Mouse (Mus musculus) embryonic facial prominence, embryonic 14.5 days (tissue): ENCODE data around the gene Bcl2l1. TPM values are rescaled to one million over a fixed set of nuclear protein-coding genes. Genes with fewer than 3 reads are reported as not detected.
A peak's percentile ranks its signal among the peaks of the same experiment; 100 is the strongest.

ENCODE experiments used
- ATAC-seq: fragments of 200-750 bp; cut with Nextera tagmentation; 2 replicates; pipeline ENCODE4 v1.8.0; 2017; ENCODE audit warnings: low read depth, moderate number of reproducible peaks, moderate TSS enrichment
- DNase-seq: peaks from one replicate; pipeline ENCODE4 v3.0.0-alpha.2; 2015; ENCODE audit warnings: low spot score
- H3K27ac ChIP-seq: fragments of 300-500 bp; sonication (generic); replicated peaks from 2 replicates; pipeline ENCODE4 v1.5.1; 2014; ENCODE audit warnings: low read depth, mild to moderate bottlenecking, low read length, moderate library complexity
- H3K27me3 ChIP-seq: fragments of 300-500 bp; sonication (generic); replicated peaks from 2 replicates; pipeline ENCODE4 v1.6.1; 2014; ENCODE audit warnings: low read length; ENCODE audit not compliant: control insufficient read depth, insufficient read depth
- H3K36me3 ChIP-seq: fragments of 300-500 bp; sonication (generic); 2 replicates; pipeline ENCODE4 v1.6.1; 2014; ENCODE audit warnings: low read length, mixed read lengths; ENCODE audit not compliant: control insufficient read depth, insufficient read depth
- H3K4me1 ChIP-seq: fragments of 300-500 bp; sonication (generic); 2 replicates; pipeline ENCODE4 v1.6.1; 2014; ENCODE audit warnings: antibody characterized with exemption, low read length; ENCODE audit not compliant: control insufficient read depth, insufficient read depth
- H3K4me2 ChIP-seq: fragments of 300-500 bp; sonication (generic); 2 replicates; pipeline ENCODE4 v1.6.1; 2014; ENCODE audit warnings: low read depth, mild to moderate bottlenecking, low read length, moderate library complexity, mixed read lengths
- H3K4me3 ChIP-seq: fragments of 300-500 bp; sonication (generic); 2 replicates; pipeline ENCODE4 v1.5.1; 2014; ENCODE audit warnings: low read depth, mild to moderate bottlenecking, low read length
- H3K9ac ChIP-seq: fragments of 300-500 bp; sonication (generic); 2 replicates; pipeline ENCODE4 v1.6.1; 2014; ENCODE audit warnings: low read depth, mild to moderate bottlenecking, low read length, moderate library complexity, mixed read lengths
- H3K9me3 ChIP-seq: fragments of 300-500 bp; sonication (generic); 2 replicates; pipeline ENCODE4 v1.6.1; 2016; ENCODE audit warnings: low read length; ENCODE audit not compliant: control insufficient read depth
- WGBS: fragments of 180-500 bp; shearing (Covaris S2); extraction: QIAGEN DNeasy Blood & Tissue Kit; methylation state at CpG from one replicate; pipeline ENCODE4 v1.1.7; 2014; 5-methylcytosine and 5-hydroxymethylcytosine counted together
- polyA plus RNA-seq: library from polyadenylated mRNA; unstranded; fragments of >200 nt; fragmentation: Nextera tagmentation; extraction: Ambion mirVana; gene quantifications from 2 replicates; pipeline ENCODE4 v1.2.1, GENCODE M21; 2014

Gene Bcl2l1
- polyA plus RNA-seq, 1 experiment from 2014 or later, result 77.3 TPM

DNA sequence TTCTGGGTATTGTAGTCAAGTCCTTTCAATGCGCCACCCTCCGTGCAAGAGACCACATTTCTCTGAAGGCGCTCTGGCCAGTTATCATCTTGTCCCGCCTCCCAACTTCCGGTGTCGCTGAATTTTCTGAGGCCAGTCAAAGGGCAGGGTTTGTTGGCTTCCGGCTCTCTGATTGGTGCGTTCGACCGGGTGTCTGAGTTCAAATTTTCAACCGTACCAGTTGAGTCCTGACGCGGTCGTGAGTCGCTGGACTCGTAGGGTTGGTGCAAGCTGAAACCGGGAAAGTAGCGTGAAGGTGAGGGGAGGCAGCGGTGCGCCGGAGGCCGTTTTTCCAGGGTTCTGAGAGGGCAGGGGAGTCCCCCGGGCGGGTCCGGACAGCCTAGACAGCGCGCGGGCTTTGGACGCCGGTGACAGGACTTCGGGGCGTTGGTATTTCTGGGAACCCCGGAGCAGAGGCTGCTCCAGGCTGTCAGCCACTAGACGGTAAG, 16.3 kb upstream of the Bcl2l1 start, which contains the start of gene Tpx2:
TSS of gene Tpx2 (plus strand) at position 150 of the 488 bp plus-strand sequence.
- H3K4me1 ChIP-seq, result peaks cover 14% of the 10 kb centered on the region
- under 1% methylated on average over 34 of the region's 34 CpGs for WGBS
- H3K27ac ChIP-seq, result peak within 1 kb of the TSS; percentile 50; the same call in 1 of the 2 replicates
- peaks cover 10% of the 10 kb centered on the region for H3K36me3 ChIP-seq
- DNase-seq (peak; percentile 99), ATAC-seq (peak; percentile 99)
- peak within 1 kb of the TSS; percentile 61 for H3K9ac ChIP-seq
- no peaks in the 10 kb centered on the region for H3K27me3 ChIP-seq
- peak within 1 kb of the TSS; percentile 70 for H3K4me2 ChIP-seq
- H3K4me3 ChIP-seq, result peak within 1 kb of the TSS; percentile 54
- no peaks in the 10 kb centered on the region for H3K9me3 ChIP-seq

DNA sequence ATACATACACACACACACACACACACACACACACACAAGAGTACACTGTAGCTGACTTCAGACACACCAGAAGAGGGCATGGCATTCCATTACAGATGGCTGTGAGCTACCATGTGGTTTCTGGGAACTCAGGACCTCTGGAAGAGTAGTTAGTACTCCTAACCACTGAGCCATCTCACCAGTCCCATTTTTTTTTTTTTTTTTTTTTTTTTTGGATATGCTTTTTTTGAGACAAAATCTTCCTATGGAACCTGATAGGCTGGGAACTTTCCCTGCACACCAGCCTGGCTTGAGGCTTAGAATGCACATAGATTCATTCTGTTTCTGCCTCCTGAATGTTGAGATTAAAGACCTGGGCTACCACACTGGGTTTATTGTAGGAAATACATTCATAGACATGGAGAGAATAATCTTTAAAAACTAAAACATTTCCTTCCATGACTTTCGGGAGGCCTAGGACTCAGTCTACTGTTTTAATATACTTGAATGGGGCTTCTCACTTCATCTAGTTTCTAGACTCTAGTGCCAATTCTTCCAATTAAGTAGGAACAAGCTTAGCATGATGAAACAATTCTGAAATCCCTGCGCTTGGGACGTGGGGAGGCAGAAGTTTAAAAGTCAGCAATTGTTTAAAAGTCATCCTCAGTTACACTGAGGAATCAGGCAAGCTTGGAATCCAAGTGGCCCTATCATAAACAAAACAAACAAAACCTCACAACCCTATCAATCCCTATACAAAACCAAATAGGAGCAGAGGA, 15.7 kb upstream of the Bcl2l1 start:
- Histone ChIP-seq H3K4me2 (peak overlapping the region; percentile 50), H3K36me3 (peaks cover 4% of the 10 kb centered on the region; the same call in 1 of the 2 replicates), H3K27me3 (no peaks in the 10 kb centered on the region), H3K4me1 (peaks cover 14% of the 10 kb centered on the region), H3K27ac (no peak overlapping the region), H3K9me3 (no peaks in the 10 kb centered on the region), H3K9ac (no peak overlapping the region), H3K4me3 (peak overlapping the region; percentile 26)
- WGBS, result 18% methylated on average over 3 of the region's 3 CpGs
- no peak for DNase-seq
- no peak for ATAC-seq

DNA sequence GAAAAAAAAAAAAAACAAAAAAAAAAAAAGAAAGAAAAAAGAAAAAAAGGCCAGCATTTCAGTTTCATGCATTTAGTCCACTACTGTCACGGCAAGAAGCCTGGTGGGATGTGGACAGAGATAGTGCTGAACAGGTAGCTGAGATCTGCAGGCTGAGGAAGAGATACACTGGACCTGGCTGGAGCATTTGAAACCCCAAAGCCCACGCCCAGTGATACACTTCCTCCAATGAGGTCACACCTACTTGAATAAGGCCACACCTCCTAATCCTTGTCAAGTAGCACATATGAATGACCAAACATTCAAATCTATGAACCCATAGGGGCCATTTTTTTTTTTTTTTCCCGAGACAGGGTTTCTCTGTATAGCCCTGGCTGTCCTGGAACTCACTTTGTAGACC, 11.2 kb upstream of the Bcl2l1 start:
- WGBS, result 68% methylated on average over 3 of the region's 3 CpGs
- H3K9me3 ChIP-seq, result no peaks in the 10 kb centered on the region
- no peak for ATAC-seq
- DNase-seq, result no peak
- no peaks in the 10 kb centered on the region for H3K36me3 ChIP-seq
- H3K9ac ChIP-seq, result no peak overlapping the region
- H3K4me3 ChIP-seq, result no peak overlapping the region
- no peaks in the 10 kb centered on the region for H3K4me1 ChIP-seq
- no peaks in the 10 kb centered on the region for H3K27me3 ChIP-seq
- H3K27ac ChIP-seq, result no peak overlapping the region
- no peak overlapping the region for H3K4me2 ChIP-seq

DNA sequence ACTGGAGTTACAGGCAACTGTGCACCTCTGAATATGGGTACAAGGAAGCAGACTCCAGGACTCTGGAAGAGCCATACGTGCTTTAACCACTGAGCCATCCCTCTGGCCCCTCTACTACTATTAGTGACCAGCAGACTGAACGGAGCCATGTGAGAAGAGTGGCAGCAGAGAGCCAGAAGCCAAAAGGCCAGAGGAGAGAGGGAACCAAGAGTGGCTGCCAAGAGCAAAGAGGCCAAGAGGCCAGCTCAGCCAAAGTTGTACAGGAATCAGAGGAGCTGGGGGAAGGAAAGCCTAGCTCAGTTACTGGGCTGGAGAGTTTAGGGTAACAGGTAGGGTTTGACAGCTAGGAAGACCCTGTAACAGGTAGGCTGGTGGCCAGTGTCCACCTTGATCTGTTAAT, 7.7 kb upstream of the Bcl2l1 start:
- ATAC-seq (no peak), DNase-seq (no peak)
- no peaks in the 10 kb centered on the region for H3K36me3 ChIP-seq
- 63% methylated on average over 2 of the region's 2 CpGs for WGBS
- H3K4me3 ChIP-seq, result no peak overlapping the region
- no peaks in the 10 kb centered on the region for H3K27me3 ChIP-seq
- no peak overlapping the region for H3K9ac ChIP-seq
- no peak overlapping the region for H3K27ac ChIP-seq
- H3K9me3 ChIP-seq, result no peaks in the 10 kb centered on the region
- H3K4me2 ChIP-seq, result no peak overlapping the region
- H3K4me1 ChIP-seq, result no peaks in the 10 kb centered on the region

DNA sequence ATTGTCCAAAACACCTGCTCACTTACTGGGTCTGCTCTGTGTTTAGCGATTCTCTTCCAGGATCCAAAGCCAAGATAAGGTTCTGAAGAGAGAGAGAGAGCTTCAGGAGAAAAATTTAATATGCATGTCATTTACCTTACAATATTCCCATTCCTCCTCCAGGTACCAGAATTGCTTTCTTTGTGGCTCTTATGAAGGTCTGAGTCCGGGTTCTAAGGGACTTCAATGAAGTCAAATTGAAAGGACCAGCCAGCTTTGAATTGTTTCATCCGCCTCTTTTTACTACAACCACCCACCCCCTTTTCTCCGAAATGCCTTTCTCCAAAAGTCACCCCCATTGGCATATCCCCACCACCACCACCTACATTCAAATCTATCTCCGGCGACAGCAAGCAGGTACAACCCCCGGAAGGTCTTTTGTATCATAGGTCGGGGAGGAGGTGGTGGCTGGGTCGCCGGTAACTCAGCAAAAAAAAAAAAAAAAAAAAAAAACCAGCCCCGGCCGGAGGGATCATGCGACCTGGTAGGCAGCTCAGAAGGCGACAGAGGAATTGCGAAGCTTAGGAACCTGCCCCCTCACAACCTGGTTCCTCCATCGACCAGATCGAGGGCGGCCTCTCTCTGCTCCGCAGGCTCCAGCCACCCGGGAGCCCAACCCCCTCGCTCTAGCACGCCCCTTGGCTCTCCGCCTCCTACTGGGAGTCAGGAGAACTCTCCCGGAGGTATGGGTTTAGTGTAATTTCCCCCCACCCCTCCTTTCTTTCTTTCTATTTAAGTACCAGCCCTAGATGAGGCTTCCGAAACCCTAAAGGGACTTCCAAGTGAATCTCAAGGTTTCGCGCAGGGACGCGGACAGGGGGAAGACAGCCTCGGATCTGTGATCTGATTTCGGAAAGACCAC, 1.3 kb downstream of the Bcl2l1 start:
- H3K9me3 ChIP-seq, result no peaks in the 10 kb centered on the region
- H3K4me2 ChIP-seq, result peak overlapping the region; percentile 81
- no peaks in the 10 kb centered on the region for H3K27me3 ChIP-seq
- peak overlapping the region; percentile 80 for H3K4me3 ChIP-seq
- ATAC-seq (peak; percentile 85), DNase-seq (peak; percentile 97)
- peak overlapping the region; percentile 99 for H3K27ac ChIP-seq
- peaks cover 37% of the 10 kb centered on the region for H3K4me1 ChIP-seq
- WGBS, result 2% methylated on average over 30 of the region's 31 CpGs
- 0 out of 2 replicates have a peak, but pooled peaks cover 8% of the 10 kb centered on the region for H3K36me3 ChIP-seq
- peak overlapping the region; percentile 95 for H3K9ac ChIP-seq

DNA sequence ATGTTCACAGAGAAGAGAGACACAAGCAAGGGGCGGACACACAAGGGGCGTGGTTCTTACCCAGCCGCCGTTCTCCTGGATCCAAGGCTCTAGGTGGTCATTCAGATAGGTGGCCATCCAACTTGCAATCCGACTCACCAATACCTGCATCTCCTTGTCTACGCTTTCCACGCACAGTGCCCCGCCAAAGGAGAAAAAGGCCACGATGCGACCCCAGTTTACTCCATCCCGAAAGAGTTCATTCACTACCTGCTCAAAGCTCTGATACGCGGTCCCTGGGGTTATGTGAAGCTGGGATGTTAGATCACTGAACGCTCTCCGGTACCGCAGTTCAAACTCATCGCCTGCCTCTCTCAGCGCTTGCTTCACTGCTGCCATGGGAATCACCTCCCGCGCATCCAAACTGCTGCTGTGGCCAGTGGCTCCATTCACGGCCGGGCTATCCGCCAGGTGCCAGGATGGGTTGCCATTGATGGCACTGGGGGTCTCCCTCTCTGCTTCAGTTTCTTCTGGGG, 2.1 kb downstream of the Bcl2l1 start:
- H3K27me3 ChIP-seq, result no peaks in the 10 kb centered on the region
- DNase-seq (no peak), ATAC-seq (no peak)
- H3K4me2 ChIP-seq, result peak overlapping the region; percentile 81
- H3K4me1 ChIP-seq, result peaks cover 37% of the 10 kb centered on the region
- 75% methylated on average over 23 of the region's 23 CpGs for WGBS
- H3K9ac ChIP-seq, result peak overlapping the region; percentile 95
- peaks cover 10% of the 10 kb centered on the region; the same call in 1 of the 2 replicates for H3K36me3 ChIP-seq
- H3K9me3 ChIP-seq, result no peaks in the 10 kb centered on the region
- peak overlapping the region; percentile 80 for H3K4me3 ChIP-seq
- H3K27ac ChIP-seq, result no peak overlapping the region

DNA sequence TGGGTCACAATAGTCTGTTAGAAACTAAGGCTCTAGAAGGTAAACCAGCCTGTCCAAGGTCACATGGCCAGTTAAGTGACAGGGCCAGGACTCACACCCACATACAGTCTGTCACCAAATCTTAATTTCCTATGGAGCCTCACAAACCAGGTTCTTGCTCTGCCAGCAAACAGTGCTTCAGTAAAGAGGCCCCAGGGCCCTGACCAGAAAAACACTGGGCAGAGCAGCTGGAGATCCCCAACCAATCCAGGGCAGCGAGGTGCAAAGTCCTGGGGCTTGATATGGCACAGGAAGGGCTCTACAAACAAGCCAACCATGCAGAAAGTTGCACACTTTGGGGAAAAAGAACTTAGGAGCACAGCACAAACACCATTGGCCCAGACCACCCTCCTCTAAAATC, 3.0 kb downstream of the Bcl2l1 start:
- Histone ChIP-seq H3K4me3 (peak overlapping the region; percentile 80), H3K9ac (peak overlapping the region; percentile 95), H3K27me3 (no peaks in the 10 kb centered on the region), H3K4me1 (peaks cover 37% of the 10 kb centered on the region), H3K36me3 (peaks cover 15% of the 10 kb centered on the region; the same call in 1 of the 2 replicates), H3K4me2 (peak overlapping the region; percentile 81), H3K9me3 (no peaks in the 10 kb centered on the region), H3K27ac (peak overlapping the region; percentile 36; the same call in 1 of the 2 replicates)
- WGBS, result 38% methylated on average over 1 of the region's 1 CpGs
- DNase-seq (no peak), ATAC-seq (no peak)

DNA sequence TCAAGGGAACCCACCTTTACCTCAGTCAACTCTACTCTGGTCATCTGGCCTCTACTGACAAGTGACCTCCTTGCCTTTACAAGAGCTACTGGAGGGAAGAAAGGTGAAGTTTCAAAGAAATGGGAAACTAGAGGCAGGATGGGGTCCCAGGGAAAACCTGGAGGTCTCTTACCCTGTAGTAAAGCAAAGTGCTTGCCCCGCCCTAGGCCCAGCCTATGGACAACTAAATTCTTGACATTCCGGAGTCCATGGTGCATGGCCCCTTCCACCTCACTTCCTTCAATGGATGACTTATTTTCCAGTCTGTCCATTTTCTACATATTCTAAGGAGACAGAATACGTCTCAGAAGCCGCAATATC, 3.5 kb downstream of the Bcl2l1 start:
- ATAC-seq (no peak), DNase-seq (no peak)
- WGBS, result 54% methylated on average over 4 of the region's 4 CpGs
- Histone ChIP-seq H3K27me3 (no peaks in the 10 kb centered on the region), H3K4me3 (peak overlapping the region; percentile 80), H3K4me1 (peaks cover 37% of the 10 kb centered on the region), H3K27ac (peak overlapping the region; percentile 36; the same call in 1 of the 2 replicates), H3K9me3 (no peaks in the 10 kb centered on the region), H3K36me3 (peaks cover 15% of the 10 kb centered on the region; the same call in 1 of the 2 replicates), H3K9ac (peak overlapping the region; percentile 95), H3K4me2 (peak overlapping the region; percentile 81)
